Mouse (Mus musculus) MEL (cell line): Measurements from ENCODE around the gene Slc41a2. TPM values are rescaled to one million over a fixed set of nuclear protein-coding genes. Genes with fewer than 3 reads are reported as not detected.

Experiments used
- DNase-seq: peaks from one replicate; pipeline ENCODE4 v3.0.0; 2011; ENCODE audit warnings: low read depth, low spot score
- H3K27ac ChIP-seq: 2 replicates; pipeline ENCODE4 v1.5.1; 2012; ENCODE audit warnings: low read depth, mild to moderate bottlenecking, control low read depth, low read length, moderate library complexity; ENCODE audit not compliant: control insufficient read depth
- H3K27me3 ChIP-seq, 2 experiments: fragments of 150-350 bp in 1 of 2; sonication (generic) in 1 of 2; 2 replicates each; pipeline ENCODE4 v1.6.1; 2012; ENCODE audit warnings: low read length in 2 of 2, mild to moderate bottlenecking in 2 of 2, improper control_type of control experiment in 1 of 2, moderate library complexity in 1 of 2; ENCODE audit not compliant: insufficient read depth in 2 of 2, control insufficient read depth in 1 of 2
- H3K36me3 ChIP-seq, 2 experiments: 2 replicates each; pipeline ENCODE4 v1.6.1; 2012 to 2014; ENCODE audit warnings: low read length in 2 of 2, improper control_type of control experiment in 1 of 2, inconsistent platforms in 1 of 2, mild to moderate bottlenecking in 1 of 2; ENCODE audit not compliant: insufficient read depth in 2 of 2, control insufficient read depth in 1 of 2
- H3K4me1 ChIP-seq, 2 experiments: fragments of 150-350 bp in 1 of 2; sonication (generic) in 1 of 2; 2 replicates each; pipeline ENCODE4 v1.6.1; 2012; ENCODE audit warnings: low read length in 2 of 2, improper control_type of control experiment in 1 of 2, mild to moderate bottlenecking in 1 of 2; ENCODE audit not compliant: insufficient read depth in 2 of 2, control insufficient read depth in 1 of 2
- H3K4me3 ChIP-seq, 2 experiments: fragments of 150-350 bp in 1 of 2; sonication (generic) in 1 of 2; 2 replicates each; pipeline ENCODE4 v1.5.1; 2012; ENCODE audit warnings: low read depth in 2 of 2, low read length in 2 of 2, mild to moderate bottlenecking in 2 of 2, moderate library complexity in 2 of 2, control low read depth in 1 of 2, improper control_type of control experiment in 1 of 2; ENCODE audit not compliant: control insufficient read depth in 1 of 2, insufficient read depth in 1 of 2
- H3K79me2 ChIP-seq: 2 replicates; pipeline ENCODE4 v1.6.1; 2012; ENCODE audit warnings: mild to moderate bottlenecking, low read length, moderate library complexity; ENCODE audit not compliant: control insufficient read depth, poor library complexity, insufficient read depth
- H3K9ac ChIP-seq: 2 replicates; pipeline ENCODE4 v1.6.1; 2012; ENCODE audit warnings: low read depth, mild to moderate bottlenecking, control low read depth, low read length, moderate library complexity; ENCODE audit not compliant: control insufficient read depth, poor library complexity, severe bottlenecking
- H3K9me3 ChIP-seq: fragments of 150-350 bp; sonication (generic); replicated peaks from 2 replicates; pipeline ENCODE4 v1.6.1; 2012; ENCODE audit warnings: mild to moderate bottlenecking, low read length, improper control_type of control experiment, moderate library complexity; ENCODE audit not compliant: insufficient read depth
- CHD1 ChIP-seq: IDR thresholded peaks from 2 replicates; pipeline ENCODE4 v1.6.1; 2012; ENCODE audit warnings: low read depth, mild to moderate bottlenecking, inconsistent platforms, low read length, improper control_type of control experiment
- CHD2 ChIP-seq: IDR thresholded peaks from 2 replicates; pipeline ENCODE4 v1.6.1; 2011; ENCODE audit warnings: low read length, improper control_type of control experiment
- EP300 ChIP-seq, 2 experiments: IDR thresholded peaks; 2 replicates each; pipeline ENCODE4 v1.6.1; 2011; ENCODE audit warnings: improper control_type of control experiment in 2 of 2, low read length in 2 of 2, low read depth in 1 of 2, mild to moderate bottlenecking in 1 of 2
- GATA1 ChIP-seq: IDR thresholded peaks from 2 replicates; pipeline ENCODE4 v1.6.1; 2011; ENCODE audit warnings: low read depth, low read length, improper control_type of control experiment
- MAFK ChIP-seq: IDR thresholded peaks from 2 replicates; pipeline ENCODE4 v1.6.1; 2011; ENCODE audit warnings: low read depth, mild to moderate bottlenecking, low read length, improper control_type of control experiment, borderline replicate concordance
- MAX ChIP-seq: IDR thresholded peaks from 2 replicates; pipeline ENCODE4 v1.6.1; 2011; ENCODE audit warnings: low read length, improper control_type of control experiment
- MEF2A ChIP-seq: IDR thresholded peaks from 2 replicates; pipeline ENCODE4 v1.6.1; 2014; ENCODE audit warnings: low read depth, mild to moderate bottlenecking, inconsistent platforms, low read length, improper control_type of control experiment; ENCODE audit not compliant: poor library complexity, insufficient replicate concordance, severe bottlenecking; ENCODE audit errors: extremely low read depth
- MXI1 ChIP-seq: IDR thresholded peaks from 2 replicates; pipeline ENCODE4 v1.6.1; 2011; ENCODE audit warnings: mild to moderate bottlenecking, low read depth, low read length, improper control_type of control experiment
- MYB ChIP-seq: IDR thresholded peaks from 2 replicates; pipeline ENCODE4 v1.6.1; 2011; ENCODE audit warnings: mild to moderate bottlenecking, low read depth, low read length, improper control_type of control experiment
- NELFE ChIP-seq: IDR thresholded peaks from 2 replicates; pipeline ENCODE4 v1.6.1; 2011; ENCODE audit warnings: low read depth, low read length, improper control_type of control experiment
- POLR2AphosphoS2 ChIP-seq: IDR thresholded peaks from 2 replicates; pipeline ENCODE4 v1.6.1; 2011; ENCODE audit warnings: low read length, improper control_type of control experiment
- RAD21 ChIP-seq: IDR thresholded peaks from 2 replicates; pipeline ENCODE4 v1.6.1; 2011; ENCODE audit warnings: mild to moderate bottlenecking, low read depth, low read length, improper control_type of control experiment
- RCOR1 ChIP-seq: IDR thresholded peaks from 2 replicates; pipeline ENCODE4 v1.6.1; 2012; ENCODE audit warnings: low read depth, mild to moderate bottlenecking, inconsistent platforms, low read length, improper control_type of control experiment
- SIN3A ChIP-seq: IDR thresholded peaks from 2 replicates; pipeline ENCODE4 v1.6.1; 2012; ENCODE audit warnings: low read length, improper control_type of control experiment, inconsistent platforms
- SMC3 ChIP-seq: IDR thresholded peaks from 2 replicates; pipeline ENCODE4 v1.6.1; 2011; ENCODE audit warnings: low read depth, low read length, improper control_type of control experiment
- TBP ChIP-seq: IDR thresholded peaks from 2 replicates; pipeline ENCODE4 v1.8.0; 2011; ENCODE audit warnings: low read depth, low read length, improper control_type of control experiment
- TCF12 ChIP-seq: IDR thresholded peaks from 2 replicates; pipeline ENCODE4 v1.6.1; 2014; ENCODE audit warnings: low read depth, mild to moderate bottlenecking, inconsistent platforms, low read length, improper control_type of control experiment, moderate library complexity
- USF1 ChIP-seq: IDR thresholded peaks from 2 replicates; pipeline ENCODE4 v1.6.1; 2014; ENCODE audit warnings: low read depth, mild to moderate bottlenecking, inconsistent platforms, low read length, improper control_type of control experiment, moderate library complexity
- USF2 ChIP-seq, 2 experiments: IDR thresholded peaks; 2 replicates each; pipeline ENCODE4 v1.6.1; 2011 to 2012; ENCODE audit warnings: improper control_type of control experiment in 2 of 2, low read length in 2 of 2, borderline replicate concordance in 1 of 2, inconsistent platforms in 1 of 2, low read depth in 1 of 2, mild to moderate bottlenecking in 1 of 2; ENCODE audit not compliant: insufficient read depth in 1 of 2
- ZC3H11A ChIP-seq: IDR thresholded peaks from 2 replicates; pipeline ENCODE4 v1.6.1; 2012; ENCODE audit warnings: low read depth, mild to moderate bottlenecking, inconsistent platforms, low read length, improper control_type of control experiment
- ZKSCAN1 ChIP-seq: IDR thresholded peaks from 2 replicates; pipeline ENCODE4 v1.6.1; 2012; ENCODE audit warnings: low read depth, mild to moderate bottlenecking, inconsistent platforms, low read length, improper control_type of control experiment, moderate library complexity
- ZMIZ1 ChIP-seq: IDR thresholded peaks from 2 replicates; pipeline ENCODE4 v1.6.1; 2012; ENCODE audit warnings: low read depth, mild to moderate bottlenecking, inconsistent platforms, low read length, improper control_type of control experiment, moderate library complexity
- ZNF384 ChIP-seq: IDR thresholded peaks from 2 replicates; pipeline ENCODE4 v1.6.1; 2012; ENCODE audit warnings: low read depth, mild to moderate bottlenecking, inconsistent platforms, low read length, improper control_type of control experiment
- polyA plus RNA-seq, 2 experiments: library from polyadenylated mRNA; stranded (reverse) in 1 of 2; unstranded in 1 of 2; fragments of >175 nt in 1 of 2; fragments of >200 nt in 1 of 2; gene quantifications; 2 replicates each; pipeline versions ENCODE4 v1.2.1 to v1.2.4; 2012; ENCODE audit warnings: low replicate concordance in 2 of 2, low read depth in 1 of 2; ENCODE audit not compliant: insufficient read length in 2 of 2, insufficient read depth in 1 of 2, missing spikeins in 1 of 2
- total RNA-seq: library from RNA; depleted of rRNA; stranded (reverse); fragments of 300-350 nt; gene quantifications from 2 replicates; pipeline ENCODE4 v1.2.3, GENCODE M21; 2012

The Slc41a2 gene
- total and polyA plus RNA-seq, 3 experiments, result not detected

DNA sequence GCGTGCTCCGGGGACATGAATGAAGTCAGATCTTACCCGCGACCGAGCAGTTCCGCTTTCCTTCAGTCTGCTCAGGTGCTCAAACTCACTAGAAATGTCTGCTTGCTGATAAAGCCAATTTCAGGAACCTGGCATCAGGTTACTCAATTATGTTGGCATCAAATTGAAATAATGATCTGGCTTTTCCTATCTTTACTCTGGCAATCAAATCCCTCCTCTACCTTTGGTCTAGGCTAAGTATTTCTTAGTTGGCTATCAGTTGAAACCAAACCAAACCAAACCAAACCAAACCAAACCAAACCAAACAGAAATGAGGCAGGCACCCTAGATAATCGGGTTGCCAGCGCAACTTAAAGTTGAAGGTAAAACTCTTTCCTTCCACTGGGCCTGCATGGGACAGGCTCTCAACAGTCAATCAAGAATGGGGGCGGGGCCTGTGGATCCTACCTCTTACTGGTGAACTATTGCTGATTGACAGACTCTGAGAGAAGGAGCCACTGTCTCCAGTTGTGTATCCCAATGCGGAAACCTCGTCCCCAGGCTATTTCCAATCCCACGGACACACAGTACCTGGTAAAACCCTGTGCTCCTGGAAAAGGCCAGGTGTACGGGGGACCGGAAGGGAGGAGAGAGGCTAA, 10.9 kb downstream of the Slc41a2 start:
- TF ChIP-seq SIN3A (no peak), MAX (no peak), MYB (no peak), MEF2A (no peak), MXI1 (no peak), USF1 (no peak), MAFK (no peak), GATA1 (no peak), ZC3H11A (no peak), USF2 (IDR thresholded peaks at IDR 0.05; ENCODE audit: borderline replicate concordance in 1 of 2, insufficient read depth in 1 of 2, low read depth in 1 of 2, low read length in 2 of 2) (no peak), TBP (no peak), EP300 (IDR thresholded peaks at IDR 0.05; ENCODE audit: low read depth in 1 of 2, low read length in 2 of 2) (no peak), ZKSCAN1 (no peak), CHD1 (no peak), TCF12 (no peak), SMC3 (no peak), ZNF384 (no peak), ZMIZ1 (no peak)
- TF ChIP-seq, all 39 proteins: peak for 0
- H3K79me2 ChIP-seq, result no peaks in the 10 kb centered on the region
- H3K27ac ChIP-seq, result no peak overlapping the region
- peaks cover 0 to 3% of the 10 kb centered on the region in 2 experiments; a peak in 2 of 4 replicates for H3K4me1 ChIP-seq
- no peaks in the 10 kb centered on the region for H3K9me3 ChIP-seq
- H3K27me3 ChIP-seq, result peaks cover 0 to 6% of the 10 kb centered on the region in 2 experiments; a peak in 2 of 4 replicates
- no peak for DNase-seq
- no peaks in the 10 kb centered on the region; a peak in 1 of 4 replicates for H3K36me3 ChIP-seq
- no peak overlapping the region for H3K9ac ChIP-seq
- no peak overlapping the region for H3K4me3 ChIP-seq

DNA sequence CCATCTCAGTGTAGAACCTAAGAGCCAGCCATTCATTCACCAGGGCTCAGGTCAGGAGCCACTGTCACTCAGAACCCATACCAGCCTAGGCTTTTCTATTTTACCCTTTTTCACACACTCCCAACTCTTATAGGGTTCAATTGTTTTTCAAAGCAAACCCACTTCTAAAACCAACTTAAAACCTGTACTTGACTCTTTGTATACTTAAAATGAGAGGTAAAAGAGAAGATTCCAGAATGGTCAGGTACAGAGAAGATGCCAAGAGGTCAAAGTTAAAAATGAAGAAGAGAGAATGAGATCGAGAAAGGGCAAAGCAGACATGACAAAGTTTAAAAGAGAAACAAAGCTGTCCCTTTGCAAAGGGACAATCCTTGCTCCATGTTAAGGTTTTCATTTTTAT, 11.8 kb downstream of the Slc41a2 start:
- no peak overlapping the region for H3K9ac ChIP-seq
- no peak for DNase-seq
- TF ChIP-seq RAD21 (no peak), USF2 (IDR thresholded peaks at IDR 0.05; ENCODE audit: borderline replicate concordance in 1 of 2, insufficient read depth in 1 of 2, low read depth in 1 of 2, low read length in 2 of 2) (no peak), SIN3A (no peak), NELFE (no peak), TBP (no peak), CHD2 (no peak), ZKSCAN1 (no peak), RCOR1 (no peak), USF1 (no peak), POLR2AphosphoS2 (no peak), EP300 (IDR thresholded peaks at IDR 0.05; ENCODE audit: low read depth in 1 of 2, low read length in 2 of 2) (no peak)
- no peaks in the 10 kb centered on the region; a peak in 1 of 4 replicates for H3K36me3 ChIP-seq
- H3K9me3 ChIP-seq, result no peaks in the 10 kb centered on the region
- no peak overlapping the region for H3K4me3 ChIP-seq
- H3K27me3 ChIP-seq, result peaks cover 0 to 6% of the 10 kb centered on the region in 2 experiments; a peak in 2 of 4 replicates
- peaks cover 0 to 5% of the 10 kb centered on the region in 2 experiments; a peak in 2 of 4 replicates for H3K4me1 ChIP-seq
- no peaks in the 10 kb centered on the region for H3K79me2 ChIP-seq
- H3K27ac ChIP-seq, result no peak overlapping the region
